Mouse (Mus musculus) small intestine, adult 2 months (tissue): ENCODE measurements around the gene 1700020L24Rik. TPM values are rescaled to one million over a fixed set of nuclear protein-coding genes. Genes with fewer than 3 reads are reported as not detected.

Experiments
- H3K27ac ChIP-seq: fragments of 200-500 bp; 2 replicates; pipeline ENCODE4 v1.5.1; 2012; ENCODE audit warnings: low read depth, low read length, control low read depth, inconsistent platforms; ENCODE audit not compliant: insufficient read depth
- H3K27me3 ChIP-seq: fragments of 200-500 bp; 2 replicates; pipeline ENCODE4 v1.6.1; 2012; ENCODE audit warnings: mild to moderate bottlenecking, moderate library complexity, low read length, inconsistent platforms; ENCODE audit not compliant: control insufficient read depth, insufficient read depth
- H3K36me3 ChIP-seq: fragments of 200-500 bp; 2 replicates; pipeline ENCODE4 v1.6.1; 2012; ENCODE audit warnings: mild to moderate bottlenecking, low read length, control low read depth, inconsistent platforms; ENCODE audit not compliant: control insufficient read depth, insufficient read depth
- H3K4me1 ChIP-seq: fragments of 200-500 bp; 2 replicates; pipeline ENCODE4 v1.6.1; 2012; ENCODE audit warnings: low read length, inconsistent platforms, mixed read lengths; ENCODE audit not compliant: control insufficient read depth, insufficient read depth, insufficient read length
- H3K4me3 ChIP-seq: fragments of 200-500 bp; 2 replicates; pipeline ENCODE4 v1.5.1; 2012; ENCODE audit warnings: low read depth, mild to moderate bottlenecking, control low read depth, inconsistent platforms, low read length, moderate library complexity
- CTCF ChIP-seq: fragments of 200-500 bp; IDR thresholded peaks from 2 replicates; pipeline ENCODE4 v1.5.1; 2012; ENCODE audit warnings: low read depth, mild to moderate bottlenecking, control low read depth, inconsistent platforms, low read length, moderate library complexity, mixed read lengths; ENCODE audit not compliant: insufficient replicate concordance, insufficient read length; ENCODE audit errors: extremely low read depth
- POLR2A ChIP-seq: fragments of 200-500 bp; IDR thresholded peaks from 2 replicates; pipeline ENCODE4 v1.6.1; 2012; ENCODE audit warnings: low read depth, mild to moderate bottlenecking, control low read depth, inconsistent platforms, low read length, moderate library complexity
- WGBS: fragments of 180-500 bp; shearing (Covaris S2); methylation state at CpG from one replicate; pipeline ENCODE4 v1.1.7; 2018; 5-methylcytosine and 5-hydroxymethylcytosine counted together
- polyA plus RNA-seq: library from polyadenylated mRNA; depleted of rRNA; stranded (reverse); fragments of >200 nt; gene quantifications from 2 replicates; pipeline ENCODE4 v1.2.3, GENCODE M21; 2012; rRNA removed

The 1700020L24Rik gene
- polyA plus RNA-seq = 0.94 and 1.4 TPM in 2 replicates

DNA sequence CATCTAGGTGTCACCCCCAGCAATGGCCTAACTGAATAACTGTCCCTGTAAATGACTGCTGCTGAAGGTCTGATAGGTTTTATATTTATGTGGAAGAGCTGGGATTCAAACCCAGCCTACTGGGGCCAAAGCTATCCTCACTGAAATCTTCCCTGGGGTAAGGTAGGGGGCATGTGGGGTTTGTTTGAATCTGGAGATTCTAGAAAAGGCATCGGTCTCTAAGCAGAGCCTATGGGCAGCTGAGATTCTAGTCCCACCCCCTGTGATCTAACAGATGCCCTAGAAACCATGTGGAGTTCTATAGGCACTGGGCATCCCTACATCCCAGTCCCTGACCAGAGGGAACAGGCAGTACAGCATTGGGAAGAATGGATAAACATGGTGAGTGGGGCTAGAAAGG is at the start of gene 1700020L24Rik:
Gene 1700020L24Rik (plus strand): TSS at position 301 of the 400 bp plus-strand sequence.
- TF ChIP-seq POLR2A (no peak), CTCF (no peak)
- no peak within 1 kb of the TSS for H3K4me3 ChIP-seq
- no peaks in the 10 kb centered on the region for H3K36me3 ChIP-seq
- H3K4me1 ChIP-seq = no peaks in the 10 kb centered on the region
- no peak within 1 kb of the TSS for H3K27ac ChIP-seq
- WGBS = 86% methylated on average over 1 of the region's 1 CpGs
- no peaks in the 10 kb centered on the region; the same call in 1 of the 2 replicates for H3K27me3 ChIP-seq

GRCm38 (mm10) chr11:83393062-83393461 is 44.4 kb upstream of the 1700020L24Rik start:
- Histone ChIP-seq H3K36me3 (peaks cover 44% of the 10 kb centered on the region), H3K27me3 (no peaks in the 10 kb centered on the region), H3K27ac (no peak overlapping the region), H3K4me1 (no peaks in the 10 kb centered on the region), H3K4me3 (no peak overlapping the region)
- TF ChIP-seq POLR2A (no peak), CTCF (no peak)
- 91% methylated on average over 4 of the region's 4 CpGs for WGBS

DNA sequence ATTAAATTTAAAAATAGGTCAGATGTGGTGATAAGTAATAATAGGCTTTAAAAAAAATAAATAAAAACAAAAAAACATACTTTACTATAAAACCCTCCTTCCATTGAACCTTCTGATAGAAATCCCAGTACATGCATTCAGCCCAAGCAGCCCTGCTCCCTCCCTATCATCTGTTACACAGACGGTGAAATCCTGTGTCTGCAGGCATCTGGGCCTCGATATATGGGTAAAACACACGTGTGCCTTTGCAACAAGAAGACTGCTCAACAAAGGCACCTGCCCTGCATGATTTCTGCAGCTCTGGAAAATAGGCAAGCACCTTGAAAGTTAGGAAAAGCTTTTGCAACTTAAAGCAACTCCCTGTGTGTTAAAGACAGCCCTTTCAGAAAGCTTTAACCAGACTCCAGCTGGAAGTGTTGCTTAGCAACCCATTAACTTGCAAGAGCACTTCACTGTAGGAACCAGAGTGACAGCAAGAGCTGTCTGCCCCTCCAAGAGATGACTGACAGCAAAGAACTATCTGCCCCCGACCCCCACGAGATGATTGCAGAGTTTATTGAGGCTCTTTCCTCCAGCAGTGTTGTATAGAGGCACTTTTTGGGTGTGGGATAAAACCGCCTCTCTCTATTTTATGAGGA is 42.6 kb upstream of the 1700020L24Rik start:
- H3K36me3 ChIP-seq = peaks cover 49% of the 10 kb centered on the region
- 72% methylated on average over 6 of the region's 6 CpGs for WGBS

DNA sequence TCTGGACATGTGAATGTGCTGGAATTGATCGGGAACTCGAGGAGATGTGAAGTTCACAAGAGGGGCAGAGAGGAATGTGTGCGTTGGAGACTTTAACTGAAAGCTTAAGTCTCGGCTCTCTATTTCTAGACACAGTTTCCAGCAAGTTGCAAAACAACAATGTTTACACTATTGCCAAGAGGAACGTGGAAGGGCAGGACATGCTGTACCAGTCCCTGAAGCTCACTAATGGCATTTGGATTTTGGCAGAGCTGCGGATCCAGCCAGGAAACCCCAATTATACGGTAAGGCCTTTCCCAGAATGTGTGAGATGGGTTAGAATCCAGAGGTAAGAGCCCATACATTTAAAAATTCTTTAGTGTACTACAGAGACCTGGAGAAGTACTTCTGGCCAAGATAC is 39.9 kb upstream of the 1700020L24Rik start:
- peaks cover 47% of the 10 kb centered on the region for H3K36me3 ChIP-seq
- no peaks in the 10 kb centered on the region for H3K4me1 ChIP-seq
- no peaks in the 10 kb centered on the region for H3K27me3 ChIP-seq
- no peak overlapping the region for H3K4me3 ChIP-seq
- WGBS = 86% methylated on average over 7 of the region's 7 CpGs
- no peak for TF ChIP-seq POLR2A
- no peak for TF ChIP-seq CTCF
- H3K27ac ChIP-seq = no peak overlapping the region

More for the DNA sequence above, 42.6 kb upstream of the 1700020L24Rik start:
- TF ChIP-seq POLR2A (no peak), CTCF (no peak)
- no peaks in the 10 kb centered on the region for H3K4me1 ChIP-seq
- H3K27me3 ChIP-seq = no peaks in the 10 kb centered on the region
- no peak overlapping the region for H3K4me3 ChIP-seq
- H3K27ac ChIP-seq = no peak overlapping the region

GRCm38 (mm10) chr11:83398724-83399123 is 38.8 kb upstream of the 1700020L24Rik start:
- H3K27me3 ChIP-seq = no peaks in the 10 kb centered on the region
- TF ChIP-seq POLR2A (no peak), CTCF (no peak)
- no peak overlapping the region for H3K27ac ChIP-seq
- H3K36me3 ChIP-seq = peaks cover 51% of the 10 kb centered on the region
- H3K4me3 ChIP-seq = no peak overlapping the region
- H3K4me1 ChIP-seq = no peaks in the 10 kb centered on the region
- 77% methylated on average over 5 of the region's 5 CpGs for WGBS

DNA sequence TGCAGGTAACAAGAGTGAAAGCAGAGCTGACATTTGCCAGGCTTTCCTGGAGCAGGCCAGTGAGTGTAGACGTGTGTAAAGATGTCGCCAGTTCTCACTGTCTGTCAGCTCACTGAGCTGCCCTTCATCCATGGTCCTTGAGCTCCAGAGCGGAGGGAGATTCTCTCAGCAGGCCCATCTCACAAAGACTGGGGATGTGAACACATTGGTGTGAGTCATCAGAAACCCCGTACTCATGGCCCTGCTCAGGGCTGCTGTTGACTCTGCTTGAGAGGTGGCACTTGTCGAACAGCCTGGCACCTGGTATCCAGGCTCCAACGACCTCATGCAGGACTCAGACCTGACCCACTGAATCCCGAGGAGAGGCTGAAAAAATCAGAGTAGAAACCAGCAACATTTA is 33.7 kb upstream of the 1700020L24Rik start:
- H3K27ac ChIP-seq = no peak overlapping the region
- no peak overlapping the region for H3K4me3 ChIP-seq
- H3K27me3 ChIP-seq = no peaks in the 10 kb centered on the region
- peaks cover 32% of the 10 kb centered on the region for H3K36me3 ChIP-seq
- TF ChIP-seq CTCF (no peak), POLR2A (no peak)
- 81% methylated on average over 7 of the region's 7 CpGs for WGBS
- H3K4me1 ChIP-seq = no peaks in the 10 kb centered on the region

DNA sequence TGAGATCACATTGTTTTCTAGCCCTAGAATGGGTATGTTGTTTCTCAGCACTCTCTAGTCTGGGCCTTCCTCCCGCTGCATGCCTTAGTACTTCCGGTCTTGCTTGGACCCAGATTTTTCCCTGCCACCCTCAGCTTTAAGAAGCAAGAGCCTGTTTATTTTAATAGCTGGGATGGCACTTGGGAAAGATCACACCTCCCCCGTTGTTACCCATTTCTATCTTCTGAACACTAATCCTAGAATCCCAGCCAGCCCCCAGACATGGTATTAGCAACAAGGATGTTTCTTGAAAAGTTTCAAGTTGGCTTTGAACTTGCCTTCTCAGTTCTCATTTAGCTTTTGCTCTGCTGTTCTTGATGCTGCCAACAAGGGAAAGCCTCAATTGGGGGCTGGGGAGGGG is 31.1 kb upstream of the 1700020L24Rik start:
- Histone ChIP-seq H3K27me3 (peaks cover 8% of the 10 kb centered on the region), H3K27ac (no peak overlapping the region), H3K4me3 (no peak overlapping the region), H3K36me3 (peaks cover 23% of the 10 kb centered on the region), H3K4me1 (peaks cover 6% of the 10 kb centered on the region)
- TF ChIP-seq POLR2A = no peak
- no peak for TF ChIP-seq CTCF
- 65% methylated on average over 3 of the region's 3 CpGs for WGBS

- Histone ChIP-seq H3K36me3 (peaks cover 11% of the 10 kb centered on the region), H3K27ac (no peak overlapping the region), H3K4me3 (no peak overlapping the region), H3K27me3 (peaks cover 8% of the 10 kb centered on the region), H3K4me1 (peaks cover 6% of the 10 kb centered on the region)
- TF ChIP-seq CTCF (no peak), POLR2A (no peak)
- 48% methylated on average over 8 of the region's 8 CpGs for WGBS
Measured at GRCm38 (mm10) chr11:83408242-83408641, 29.2 kb upstream of the 1700020L24Rik start.
